Mouse (Mus musculus) forebrain, postnatal 0 days (tissue): Measurements from ENCODE around the gene Kirrel3. TPM values are rescaled to one million over a fixed set of nuclear protein-coding genes. Genes with fewer than 3 reads are reported as not detected.

Experiments used
- ATAC-seq: fragments of 200-750 bp; cut with Nextera tagmentation; 2 replicates; pipeline ENCODE4 v1.8.0; 2017; ENCODE audit warnings: mild to moderate bottlenecking, moderate library complexity
- DNase-seq: peaks from one replicate; pipeline ENCODE4 v3.0.0-alpha.2; 2015
- H3K27ac ChIP-seq: fragments of 300-500 bp; sonication (generic); 2 replicates; pipeline ENCODE4 v1.5.1; 2014; ENCODE audit warnings: low read depth, mild to moderate bottlenecking, antibody characterized with exemption, low read length, moderate library complexity, mixed read lengths
- H3K27me3 ChIP-seq: fragments of 300-500 bp; sonication (generic); 2 replicates; pipeline ENCODE4 v1.6.1; 2014; ENCODE audit warnings: mild to moderate bottlenecking, low read length, mixed read lengths; ENCODE audit not compliant: insufficient read depth
- H3K36me3 ChIP-seq: fragments of 300-500 bp; sonication (generic); 2 replicates; pipeline ENCODE4 v1.6.1; 2014; ENCODE audit warnings: mild to moderate bottlenecking, moderate library complexity; ENCODE audit not compliant: insufficient read depth
- H3K4me1 ChIP-seq: fragments of 300-500 bp; sonication (generic); 2 replicates; pipeline ENCODE4 v1.6.1; 2014; ENCODE audit warnings: antibody characterized with exemption; ENCODE audit not compliant: insufficient read depth
- H3K4me2 ChIP-seq: fragments of 300-500 bp; sonication (generic); 2 replicates; pipeline ENCODE4 v1.6.1; 2014; ENCODE audit warnings: low read depth, mild to moderate bottlenecking, moderate library complexity
- H3K4me3 ChIP-seq: fragments of 300-500 bp; sonication (generic); 2 replicates; pipeline ENCODE4 v1.5.1; 2014; ENCODE audit warnings: low read depth, low read length, mixed read lengths
- H3K9ac ChIP-seq: fragments of 300-500 bp; sonication (generic); 2 replicates; pipeline ENCODE4 v1.6.1; 2014; ENCODE audit warnings: mild to moderate bottlenecking
- H3K9me3 ChIP-seq: fragments of 300-500 bp; sonication (generic); 2 replicates; pipeline ENCODE4 v1.6.1; 2016; ENCODE audit warnings: low read length
- CTCF ChIP-seq: sonication (generic); IDR thresholded peaks from 2 replicates; pipeline ENCODE4 v1.5.1; 2016; ENCODE audit warnings: antibody characterized with exemption, control low read depth, low read depth
- WGBS: fragments of 180-500 bp; shearing (Covaris S2); extraction: QIAGEN DNeasy Blood & Tissue Kit; methylation state at CpG from one replicate; pipeline ENCODE4 v1.1.7; 2014; 5-methylcytosine and 5-hydroxymethylcytosine counted together
- polyA plus RNA-seq: library from polyadenylated mRNA; unstranded; fragments of >200 nt; fragmentation: Nextera tagmentation; extraction: Ambion mirVana; gene quantifications from 2 replicates; pipeline ENCODE4 v1.2.1, GENCODE M21; 2015
- total RNA-seq: library from RNA; depleted of rRNA; stranded (reverse); fragments of >200 nt; gene quantifications from 2 replicates; pipeline ENCODE4 v1.2.3, GENCODE M21; 2014

Kirrel3 gene
- total and polyA plus RNA-seq, 2 experiments from 2014 or later, result 35.3 to 57.6 TPM

DNA sequence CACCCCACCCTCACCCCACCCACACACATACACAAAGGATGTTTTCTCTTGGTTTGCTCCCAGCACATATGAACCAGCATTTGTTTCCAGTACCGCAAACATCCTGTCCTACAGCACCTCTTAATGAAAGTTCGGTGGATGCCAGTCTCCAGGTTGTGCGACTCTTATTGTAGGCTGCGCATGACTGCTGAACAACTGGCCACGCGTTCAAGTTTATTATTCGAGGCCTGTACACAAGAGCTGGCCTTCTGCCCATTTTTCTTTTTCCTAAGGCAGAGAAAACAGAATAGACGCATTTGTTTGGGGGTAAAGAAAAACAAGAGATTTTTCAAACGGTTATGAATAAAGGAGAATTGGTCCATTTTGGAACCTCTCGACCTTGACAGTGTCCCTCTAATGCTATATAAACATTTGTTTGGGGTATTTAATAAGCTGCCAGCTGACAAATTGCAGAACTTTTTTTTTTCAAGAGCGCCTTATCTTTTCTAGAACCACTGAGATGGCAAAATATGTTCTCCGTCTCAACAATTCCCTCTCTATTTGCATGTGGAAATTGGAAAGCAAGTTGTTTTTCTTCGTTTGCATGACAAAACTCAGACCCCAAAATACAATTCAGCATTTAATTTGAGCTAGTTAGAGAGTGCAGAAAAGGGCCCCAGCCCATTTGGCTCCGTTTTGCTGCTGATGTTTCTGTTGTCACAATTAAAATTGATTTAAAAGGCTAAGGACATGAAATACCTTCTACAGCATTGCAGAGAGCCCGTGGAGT is 179.9 kb downstream of the Kirrel3 start:
- DNase-seq (peak; percentile 38), ATAC-seq (no peak)
- Histone ChIP-seq H3K36me3 (no peaks in the 10 kb centered on the region), H3K9ac (no peak overlapping the region), H3K27ac (no peak overlapping the region), H3K9me3 (no peaks in the 10 kb centered on the region), H3K4me3 (no peak overlapping the region), H3K4me2 (no peak overlapping the region), H3K27me3 (no peaks in the 10 kb centered on the region), H3K4me1 (peaks cover 15% of the 10 kb centered on the region)
- TF ChIP-seq CTCF, result no peak
- 22% methylated on average over 15 of the region's 15 CpGs for WGBS

DNA sequence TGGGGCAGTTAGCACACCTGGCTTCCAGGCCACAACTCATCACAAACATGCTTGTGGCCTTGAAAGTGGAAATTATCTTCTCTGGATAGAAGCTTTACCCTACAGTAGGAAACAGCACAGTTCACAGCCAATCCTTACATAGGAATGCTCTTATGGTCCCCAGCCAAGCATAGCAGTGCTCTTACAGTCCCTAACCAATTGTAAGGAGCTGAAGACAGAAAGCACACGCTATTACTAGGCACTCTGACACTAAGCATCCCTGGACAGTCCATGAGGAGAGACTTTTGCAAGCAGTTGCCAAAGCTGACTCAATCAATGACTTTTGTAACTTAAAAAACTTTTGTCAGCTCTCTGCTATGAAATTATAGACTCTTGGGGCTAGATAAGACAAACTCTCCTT is 181.5 kb downstream of the Kirrel3 start:
- Histone ChIP-seq H3K4me2 (no peak overlapping the region), H3K9me3 (no peaks in the 10 kb centered on the region), H3K27ac (no peak overlapping the region), H3K9ac (no peak overlapping the region), H3K36me3 (no peaks in the 10 kb centered on the region), H3K4me1 (peaks cover 15% of the 10 kb centered on the region), H3K27me3 (no peaks in the 10 kb centered on the region), H3K4me3 (no peak overlapping the region)
- no peak for TF ChIP-seq CTCF
- 79% methylated on average over 1 of the region's 1 CpGs for WGBS
- DNase-seq (no peak), ATAC-seq (no peak)

- peak; percentile 50; the same call in 1 of the 2 replicates for ATAC-seq
- H3K36me3 ChIP-seq, result no peaks in the 10 kb centered on the region
- H3K27ac ChIP-seq, result no peak overlapping the region
- TF ChIP-seq CTCF, result no peak
- H3K27me3 ChIP-seq, result no peaks in the 10 kb centered on the region
- H3K9ac ChIP-seq, result no peak overlapping the region
- H3K9me3 ChIP-seq, result no peaks in the 10 kb centered on the region
- no peak overlapping the region for H3K4me2 ChIP-seq
- peaks cover 6% of the 10 kb centered on the region for H3K4me1 ChIP-seq
- 37% methylated on average over 2 of the region's 2 CpGs for WGBS
- no peak for DNase-seq
- H3K4me3 ChIP-seq, result no peak overlapping the region
Observed at GRCm38 (mm10) chr9:34670906-34671305, 185.2 kb downstream of the Kirrel3 start.

DNA sequence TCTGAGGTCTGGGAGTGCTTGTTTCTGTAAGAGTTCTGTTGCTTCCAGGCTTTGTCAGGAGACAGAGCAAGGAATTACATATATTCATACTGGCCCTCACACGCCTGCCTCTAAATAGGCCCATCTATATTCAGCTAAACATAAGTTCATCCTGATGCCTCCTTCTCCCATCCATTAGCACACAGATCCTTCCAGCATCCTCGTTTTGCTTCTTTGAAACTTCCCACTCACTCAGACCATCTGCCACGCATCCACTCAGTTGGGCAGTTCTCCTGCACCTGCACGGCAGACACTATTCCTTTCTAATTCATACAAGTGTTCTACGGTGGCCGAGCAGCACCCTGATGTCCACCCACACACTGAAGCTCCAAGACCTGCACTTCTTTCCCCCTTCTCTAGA is 201.1 kb downstream of the Kirrel3 start:
- WGBS, result 72% methylated on average over 6 of the region's 6 CpGs
- Histone ChIP-seq H3K4me2 (no peak overlapping the region), H3K27me3 (no peaks in the 10 kb centered on the region), H3K4me3 (no peak overlapping the region), H3K9me3 (no peaks in the 10 kb centered on the region), H3K27ac (no peak overlapping the region), H3K9ac (no peak overlapping the region), H3K4me1 (no peaks in the 10 kb centered on the region), H3K36me3 (no peaks in the 10 kb centered on the region)
- DNase-seq (no peak), ATAC-seq (no peak)
- TF ChIP-seq CTCF, result no peak

DNA sequence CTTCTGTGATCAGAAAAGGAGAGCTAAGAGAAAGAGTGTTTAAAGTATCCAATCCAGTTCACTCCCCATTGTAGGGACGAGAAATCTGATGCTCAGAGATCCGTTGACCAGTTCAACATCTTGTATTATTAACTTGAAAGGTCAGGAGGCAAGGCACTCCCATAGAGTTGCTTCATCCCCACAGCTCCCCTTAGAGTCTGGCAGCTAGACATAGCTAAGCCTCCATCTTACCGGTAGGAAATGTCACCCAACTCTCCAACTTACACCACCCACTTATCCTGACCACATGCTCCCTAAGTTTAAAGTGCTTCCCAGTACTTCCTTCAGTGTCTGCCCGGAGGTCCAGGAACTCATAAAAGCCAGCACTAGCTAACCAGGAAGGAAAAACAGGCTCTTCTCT is 202.7 kb downstream of the Kirrel3 start:
- Histone ChIP-seq H3K9me3 (no peaks in the 10 kb centered on the region), H3K27ac (no peak overlapping the region), H3K4me1 (no peaks in the 10 kb centered on the region), H3K36me3 (no peaks in the 10 kb centered on the region), H3K4me3 (no peak overlapping the region), H3K4me2 (no peak overlapping the region), H3K9ac (no peak overlapping the region), H3K27me3 (no peaks in the 10 kb centered on the region)
- no peak for TF ChIP-seq CTCF
- WGBS, result 58% methylated on average over 4 of the region's 4 CpGs
- no peak for ATAC-seq
- no peak for DNase-seq

GRCm38 (mm10) chr9:34689375-34689774 is 203.7 kb downstream of the Kirrel3 start:
- no peaks in the 10 kb centered on the region for H3K36me3 ChIP-seq
- DNase-seq (no peak), ATAC-seq (no peak)
- 73% methylated on average over 3 of the region's 3 CpGs for WGBS
- TF ChIP-seq CTCF, result no peak
- H3K4me3 ChIP-seq, result no peak overlapping the region
- no peak overlapping the region for H3K9ac ChIP-seq
- H3K4me1 ChIP-seq, result no peaks in the 10 kb centered on the region
- H3K9me3 ChIP-seq, result no peaks in the 10 kb centered on the region
- H3K4me2 ChIP-seq, result no peak overlapping the region
- H3K27me3 ChIP-seq, result no peaks in the 10 kb centered on the region
- H3K27ac ChIP-seq, result no peak overlapping the region

- Histone ChIP-seq H3K4me2 (no peak overlapping the region), H3K9ac (no peak overlapping the region)
Observed at GRCm38 (mm10) chr9:34695646-34696045, 210.0 kb downstream of the Kirrel3 start.

More at GRCm38 (mm10) chr9:34695646-34696045, 210.0 kb downstream of the Kirrel3 start:
- no peak overlapping the region for H3K4me3 ChIP-seq
- H3K27ac ChIP-seq, result no peak overlapping the region
- H3K27me3 ChIP-seq, result no peaks in the 10 kb centered on the region
- ATAC-seq (no peak), DNase-seq (no peak)
- H3K9me3 ChIP-seq, result no peaks in the 10 kb centered on the region
- H3K36me3 ChIP-seq, result no peaks in the 10 kb centered on the region
- 64% methylated on average over 5 of the region's 5 CpGs for WGBS
- no peaks in the 10 kb centered on the region for H3K4me1 ChIP-seq
- TF ChIP-seq CTCF, result no peak
